Mouse (Mus musculus): ENCODE data around the gene Metrn. TPM values are rescaled to one million over a fixed set of nuclear protein-coding genes. Genes with fewer than 3 reads are reported as not detected.
A peak's percentile ranks its signal among the peaks of the same experiment; 100 is the strongest.

Gene Metrn
- polyA plus RNA-seq, 1 experiment from 2014 or later = 21.4 TPM

DNA sequence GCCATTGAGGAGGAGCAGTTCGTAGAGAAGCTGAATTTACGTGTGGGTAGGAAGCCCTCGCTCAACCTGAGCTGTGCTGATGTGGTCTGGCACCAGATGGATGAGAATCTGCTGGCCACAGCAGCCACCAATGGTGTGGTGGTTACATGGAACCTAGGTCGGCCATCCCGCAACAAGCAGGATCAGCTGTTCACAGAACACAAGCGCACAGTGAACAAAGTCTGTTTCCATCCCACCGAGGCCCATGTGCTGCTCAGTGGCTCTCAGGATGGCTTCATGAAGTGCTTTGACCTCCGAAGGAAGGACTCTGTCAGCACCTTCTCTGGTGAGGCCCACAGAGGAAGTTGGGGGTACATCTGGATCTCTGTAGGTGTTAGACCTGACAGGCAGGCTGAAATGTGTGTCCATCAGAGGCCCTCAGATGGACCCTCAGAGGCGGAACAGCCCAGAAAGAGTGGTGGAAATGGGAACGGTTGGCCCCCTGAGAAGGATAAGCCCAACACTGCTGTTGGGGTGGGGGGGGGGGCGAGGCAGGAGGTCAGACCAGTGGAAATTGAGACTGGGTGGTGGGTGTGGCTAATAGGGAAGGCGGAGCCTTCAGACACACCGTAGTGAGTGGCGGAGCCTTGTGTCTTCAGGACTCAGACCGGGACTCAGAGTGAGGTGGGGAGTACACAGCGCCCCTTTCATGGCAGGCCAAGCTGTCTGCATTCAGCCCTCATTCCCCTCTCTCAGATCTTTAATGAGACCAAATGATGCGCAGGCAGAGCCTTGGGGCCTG lies 27.6 kb upstream of the Metrn start:
- no peaks in the 10 kb centered on the region for H3K9me3 ChIP-seq (ENCODE audit: control insufficient read depth)
- peak overlapping the region; percentile 62 for H3K4me3 ChIP-seq (ENCODE audit: low read depth, low read length)
- no peak for TF ChIP-seq CTCF (IDR thresholded peaks at IDR 0.05; ENCODE audit: low read depth)
- peak overlapping the region; percentile 94 for H3K4me2 ChIP-seq (replicated peaks; ENCODE audit: low read depth)
- peaks cover 15% of the 10 kb centered on the region for H3K36me3 ChIP-seq (ENCODE audit: control insufficient read depth, insufficient read depth)
- H3K4me1 ChIP-seq (replicated peaks; ENCODE audit: control insufficient read depth, insufficient read depth, low read length) = peaks cover 10% of the 10 kb centered on the region
- H3K27ac ChIP-seq (ENCODE audit: low read depth, low read length) = no peak overlapping the region
- no peak for ATAC-seq
- peak overlapping the region; percentile 68 for H3K9ac ChIP-seq (ENCODE audit: low read depth, low read length)
- 64% methylated on average over 17 of the region's 17 CpGs for WGBS
- H3K27me3 ChIP-seq (replicated peaks; ENCODE audit: control insufficient read depth, insufficient read depth, low read length) = peaks cover 9% of the 10 kb centered on the region

DNA sequence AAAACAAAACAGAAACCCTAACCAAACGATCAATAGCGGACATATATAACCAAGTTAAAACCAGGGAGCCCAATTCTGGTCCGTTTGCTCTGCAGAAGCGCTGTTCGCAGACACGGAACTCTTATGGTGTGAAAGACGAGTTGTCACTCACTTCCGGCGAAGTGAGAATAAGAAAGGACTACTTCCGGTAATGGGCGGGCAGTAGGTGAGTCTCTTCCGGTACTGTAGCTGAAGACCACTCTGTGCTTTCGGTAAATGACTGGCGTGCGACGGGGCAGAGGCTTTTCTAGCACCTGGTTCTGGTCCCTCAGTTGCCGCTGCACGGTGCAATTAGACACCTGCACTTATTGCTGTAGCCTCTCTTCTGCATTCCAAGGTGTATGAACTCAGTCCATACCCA lies 26.5 kb upstream of the Metrn start, which contains the start of gene Wdr24:
Gene Wdr24, plus strand, starts transcription at position 176 of the 400 bp plus-strand sequence.
- 0 out of 2 replicates have a peak, but pooled peaks have one; percentile 28 for ATAC-seq
- Histone ChIP-seq H3K4me2 (replicated peaks; ENCODE audit: low read depth) (peak within 1 kb of the TSS; percentile 94), H3K27ac (ENCODE audit: low read depth, low read length) (0 out of 2 replicates have a peak within 1 kb of the TSS, but pooled peaks have one; percentile 30), H3K9ac (ENCODE audit: low read depth, low read length) (peak within 1 kb of the TSS; percentile 68), H3K27me3 (replicated peaks; ENCODE audit: control insufficient read depth, insufficient read depth, low read length) (peaks cover 20% of the 10 kb centered on the region), H3K4me1 (replicated peaks; ENCODE audit: control insufficient read depth, insufficient read depth, low read length) (peaks cover 10% of the 10 kb centered on the region), H3K4me3 (ENCODE audit: low read depth, low read length) (peak within 1 kb of the TSS; percentile 62), H3K9me3 (ENCODE audit: control insufficient read depth) (no peaks in the 10 kb centered on the region), H3K36me3 (ENCODE audit: control insufficient read depth, insufficient read depth) (peaks cover 15% of the 10 kb centered on the region)
- no peak for TF ChIP-seq CTCF (IDR thresholded peaks at IDR 0.05; ENCODE audit: low read depth)
- WGBS = under 1% methylated on average over 18 of the region's 18 CpGs

DNA sequence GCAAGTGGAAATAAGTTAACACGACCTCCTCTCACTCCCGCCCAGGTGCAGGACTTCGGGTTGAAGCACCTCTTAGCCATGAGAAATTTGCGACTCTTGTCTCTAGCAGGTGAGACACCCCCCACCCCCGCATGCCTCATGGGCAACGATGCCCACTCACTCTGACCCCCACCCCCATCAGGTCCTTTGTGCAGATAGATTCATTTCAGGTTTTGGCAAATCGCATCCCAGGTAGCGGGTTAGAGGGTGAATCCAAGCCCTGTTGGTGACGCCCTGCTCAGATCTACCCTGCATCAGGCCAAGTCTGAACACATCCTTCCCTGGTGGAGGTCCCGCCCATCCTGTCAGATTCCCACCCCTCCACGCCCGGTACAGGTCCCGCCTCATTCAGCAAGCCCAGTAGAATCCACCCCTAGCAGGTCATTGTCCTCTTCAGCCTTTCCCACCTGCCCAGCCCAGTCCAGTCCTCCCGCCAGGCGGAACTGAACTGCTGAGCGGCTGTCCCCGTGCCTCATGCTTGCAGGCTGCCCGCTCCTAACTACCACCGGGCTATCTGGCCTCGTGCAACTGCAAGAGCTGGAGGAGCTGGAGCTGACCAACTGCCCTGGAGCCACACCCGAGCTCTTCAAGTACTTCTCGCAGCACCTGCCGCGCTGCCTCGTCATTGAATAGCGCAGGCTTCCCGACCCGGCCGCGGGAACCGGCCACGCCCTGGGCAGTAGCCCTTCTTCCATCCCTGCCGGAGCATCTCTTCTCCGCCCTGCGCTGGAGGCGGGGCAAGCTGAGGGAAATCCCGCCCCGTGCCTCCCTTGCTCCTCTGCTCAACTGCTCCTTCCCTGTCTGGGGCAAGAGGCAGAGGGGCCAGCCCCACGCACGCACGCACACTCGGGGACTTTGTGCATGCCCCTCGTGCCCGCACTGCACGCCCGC lies 22.2 kb upstream of the Metrn start:
- 0 out of 2 replicates have a peak overlapping the region, but pooled peaks have one; percentile 7 for H3K4me3 ChIP-seq (ENCODE audit: low read depth, low read length)
- no peak overlapping the region for H3K27ac ChIP-seq (ENCODE audit: low read depth, low read length)
- H3K9me3 ChIP-seq (ENCODE audit: control insufficient read depth) = no peaks in the 10 kb centered on the region
- H3K27me3 ChIP-seq (replicated peaks; ENCODE audit: control insufficient read depth, insufficient read depth, low read length) = peaks cover 30% of the 10 kb centered on the region
- no peaks in the 10 kb centered on the region for H3K36me3 ChIP-seq (ENCODE audit: control insufficient read depth, insufficient read depth)
- TF ChIP-seq CTCF (IDR thresholded peaks at IDR 0.05; ENCODE audit: low read depth) = no peak
- peak overlapping the region; percentile 18; the same call in 1 of the 2 replicates for H3K4me2 ChIP-seq (replicated peaks; ENCODE audit: low read depth)
- 7% methylated on average over 43 of the region's 46 CpGs for WGBS
- H3K9ac ChIP-seq (ENCODE audit: low read depth, low read length) = no peak overlapping the region
- peak; percentile 35; the same call in 1 of the 2 replicates for ATAC-seq
- H3K4me1 ChIP-seq (replicated peaks; ENCODE audit: control insufficient read depth, insufficient read depth, low read length) = peaks cover 2% of the 10 kb centered on the region

DNA sequence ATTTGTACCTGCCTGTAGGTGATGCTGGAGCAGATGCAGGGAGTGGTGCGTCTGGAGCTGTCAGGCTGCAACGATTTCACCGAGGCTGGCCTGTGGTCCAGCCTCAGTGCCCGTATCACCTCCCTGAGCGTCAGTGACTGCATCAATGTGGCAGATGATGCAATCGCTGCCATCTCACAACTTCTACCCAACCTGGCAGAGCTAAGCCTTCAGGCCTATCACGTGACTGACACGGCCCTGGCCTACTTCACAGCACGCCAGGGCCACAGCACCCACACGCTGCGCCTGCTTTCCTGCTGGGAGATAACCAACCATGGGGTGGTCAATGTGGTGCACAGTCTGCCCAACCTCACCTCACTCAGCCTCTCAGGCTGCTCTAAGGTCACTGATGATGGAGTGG lies 20.7 kb upstream of the Metrn start:
- Histone ChIP-seq H3K4me1 (replicated peaks; ENCODE audit: control insufficient read depth, insufficient read depth, low read length) (no peaks in the 10 kb centered on the region; the same call in 1 of the 2 replicates), H3K4me3 (ENCODE audit: low read depth, low read length) (no peak overlapping the region), H3K9ac (ENCODE audit: low read depth, low read length) (no peak overlapping the region), H3K9me3 (ENCODE audit: control insufficient read depth) (no peaks in the 10 kb centered on the region), H3K4me2 (replicated peaks; ENCODE audit: low read depth) (no peak overlapping the region), H3K27ac (ENCODE audit: low read depth, low read length) (no peak overlapping the region), H3K36me3 (ENCODE audit: control insufficient read depth, insufficient read depth) (no peaks in the 10 kb centered on the region), H3K27me3 (replicated peaks; ENCODE audit: control insufficient read depth, insufficient read depth, low read length) (peaks cover 35% of the 10 kb centered on the region)
- no peak for TF ChIP-seq CTCF (IDR thresholded peaks at IDR 0.05; ENCODE audit: low read depth)
- ATAC-seq = no peak
- WGBS = 82% methylated on average over 11 of the region's 11 CpGs

DNA sequence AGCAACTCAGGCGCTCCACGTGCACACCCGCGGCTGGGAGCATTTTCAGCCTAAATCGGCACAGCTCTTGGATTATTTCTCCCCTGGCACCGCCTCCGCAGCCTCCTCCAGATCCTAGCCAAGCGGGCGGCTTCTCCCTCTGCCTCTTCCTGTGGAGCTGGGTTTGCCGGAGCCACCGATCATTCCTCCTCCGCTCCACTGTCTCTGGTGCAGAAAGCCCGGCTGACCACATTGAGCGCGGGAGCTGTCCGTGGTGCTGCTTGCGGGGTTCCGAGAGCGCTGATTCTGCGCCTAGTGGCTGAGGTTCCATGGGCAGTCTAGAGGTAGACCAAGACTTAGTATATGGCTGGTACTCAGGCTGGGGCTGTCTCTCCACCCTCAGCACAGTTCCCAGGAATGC lies 16.5 kb upstream of the Metrn start:
- Histone ChIP-seq H3K27ac (ENCODE audit: low read depth, low read length) (no peak overlapping the region), H3K4me2 (replicated peaks; ENCODE audit: low read depth) (0 out of 2 replicates have a peak overlapping the region, but pooled peaks have one; percentile 13), H3K9me3 (ENCODE audit: control insufficient read depth) (no peaks in the 10 kb centered on the region), H3K4me1 (replicated peaks; ENCODE audit: control insufficient read depth, insufficient read depth, low read length) (no peaks in the 10 kb centered on the region; the same call in 1 of the 2 replicates), H3K4me3 (ENCODE audit: low read depth, low read length) (no peak overlapping the region), H3K27me3 (replicated peaks; ENCODE audit: control insufficient read depth, insufficient read depth, low read length) (peaks cover 39% of the 10 kb centered on the region), H3K9ac (ENCODE audit: low read depth, low read length) (no peak overlapping the region), H3K36me3 (ENCODE audit: control insufficient read depth, insufficient read depth) (no peaks in the 10 kb centered on the region)
- peak; percentile 81 for TF ChIP-seq CTCF (IDR thresholded peaks at IDR 0.05; ENCODE audit: low read depth)
- 1% methylated on average over 20 of the region's 20 CpGs for WGBS
- ATAC-seq = 0 out of 2 replicates have a peak, but pooled peaks have one; percentile 29

DNA sequence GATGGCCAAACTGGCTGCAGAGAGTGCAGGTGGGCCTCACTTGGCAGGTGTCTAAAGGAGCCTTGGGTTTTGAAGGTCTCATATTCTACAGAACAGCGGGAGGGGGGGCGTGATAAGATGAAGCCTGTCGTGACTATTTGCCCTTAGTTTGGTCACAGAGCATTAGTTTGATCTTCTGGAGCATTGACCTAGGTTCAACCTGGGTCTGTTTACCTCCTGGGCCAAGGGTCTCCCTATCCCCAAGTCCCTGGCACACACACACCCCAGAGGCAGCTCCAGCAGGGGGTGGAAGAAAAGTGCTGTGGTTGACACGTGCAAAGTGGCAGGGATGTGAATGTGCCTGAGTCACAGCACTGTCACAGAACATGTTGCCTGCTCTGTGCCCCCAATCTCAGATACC lies 14.0 kb upstream of the Metrn start:
- ATAC-seq = no peak
- 67% methylated on average over 4 of the region's 4 CpGs for WGBS
- TF ChIP-seq CTCF (IDR thresholded peaks at IDR 0.05; ENCODE audit: low read depth) = no peak

More for the DNA sequence above, 14.0 kb upstream of the Metrn start:
- Histone ChIP-seq H3K9me3 (ENCODE audit: control insufficient read depth) (no peaks in the 10 kb centered on the region), H3K4me2 (replicated peaks; ENCODE audit: low read depth) (no peak overlapping the region), H3K9ac (ENCODE audit: low read depth, low read length) (no peak overlapping the region), H3K4me1 (replicated peaks; ENCODE audit: control insufficient read depth, insufficient read depth, low read length) (no peaks in the 10 kb centered on the region; the same call in 1 of the 2 replicates), H3K27ac (ENCODE audit: low read depth, low read length) (no peak overlapping the region), H3K4me3 (ENCODE audit: low read depth, low read length) (no peak overlapping the region), H3K36me3 (ENCODE audit: control insufficient read depth, insufficient read depth) (no peaks in the 10 kb centered on the region), H3K27me3 (replicated peaks; ENCODE audit: control insufficient read depth, insufficient read depth, low read length) (peaks cover 32% of the 10 kb centered on the region)

All from intestine, postnatal 0 days (tissue).